Mouse (Mus musculus): Measurements from ENCODE around the gene Pik3c2b.
A peak's percentile ranks its signal among the peaks of the same experiment; 100 is the strongest.

Gene Pik3c2b

DNA sequence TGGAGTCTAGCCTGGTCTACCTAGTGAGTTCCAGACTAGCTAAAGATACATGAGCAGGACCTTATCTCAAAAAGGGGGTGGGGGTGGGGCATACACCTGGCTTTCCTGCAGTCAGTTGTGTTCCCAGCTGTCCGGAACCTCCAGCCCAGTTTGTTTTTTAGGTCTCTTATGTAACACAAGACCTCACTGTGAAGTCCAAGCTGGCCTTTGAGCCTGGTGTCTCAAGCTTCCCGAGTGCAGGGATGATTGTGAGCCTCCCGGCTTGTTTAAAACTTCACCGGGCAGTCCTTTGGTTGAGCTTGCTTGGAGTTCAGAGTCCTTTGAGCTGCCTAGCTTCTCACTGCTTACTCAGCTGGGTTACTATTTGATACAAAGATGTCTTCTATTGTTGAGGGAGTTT is 88.6 kb downstream of the Pik3c2b start:
- no peak for DNase-seq (ENCODE audit: low spot score in 2 of 2)

DNA sequence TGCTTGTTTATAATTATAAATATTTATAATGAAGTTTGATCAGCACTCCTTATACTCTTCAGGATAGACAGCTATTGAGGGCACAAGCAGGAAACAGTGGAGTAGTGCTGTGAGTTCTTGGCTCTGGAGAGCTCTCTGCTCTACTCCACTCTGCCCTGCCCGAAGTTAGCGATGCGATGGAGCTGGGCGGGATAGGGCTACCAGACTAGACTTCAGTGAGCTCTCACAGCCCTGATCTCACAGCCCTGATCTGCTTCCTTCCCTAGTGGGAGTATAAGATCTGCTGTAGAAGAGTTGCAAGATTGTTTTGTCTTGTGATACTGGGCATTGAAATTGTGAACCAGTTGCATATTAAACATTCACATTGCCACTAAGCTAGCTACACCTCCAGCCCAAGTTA is 89.4 kb downstream of the Pik3c2b start:
- DNase-seq (ENCODE audit: low spot score in 2 of 2), result no peak

DNA sequence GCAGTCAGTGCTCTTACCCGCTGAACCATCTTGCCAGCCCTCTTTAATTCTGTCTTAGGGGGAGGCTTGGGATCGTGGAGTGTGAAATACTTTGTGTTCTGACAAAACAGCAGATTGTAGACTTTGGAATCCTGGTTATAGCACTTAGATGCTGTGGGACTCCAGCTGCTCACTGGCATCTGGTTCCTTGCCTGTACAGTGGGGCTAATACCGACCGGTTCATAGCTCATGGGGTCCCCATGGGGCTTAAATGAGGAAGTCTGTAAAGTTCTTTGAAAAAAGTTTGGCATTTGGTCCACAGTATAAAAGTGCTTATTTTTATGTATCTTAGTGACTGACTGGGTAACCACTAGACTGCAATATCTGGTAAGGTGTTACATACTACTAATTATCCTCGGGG is 90.3 kb downstream of the Pik3c2b start:
- DNase-seq (ENCODE audit: low spot score in 2 of 2), result no peak

DNA sequence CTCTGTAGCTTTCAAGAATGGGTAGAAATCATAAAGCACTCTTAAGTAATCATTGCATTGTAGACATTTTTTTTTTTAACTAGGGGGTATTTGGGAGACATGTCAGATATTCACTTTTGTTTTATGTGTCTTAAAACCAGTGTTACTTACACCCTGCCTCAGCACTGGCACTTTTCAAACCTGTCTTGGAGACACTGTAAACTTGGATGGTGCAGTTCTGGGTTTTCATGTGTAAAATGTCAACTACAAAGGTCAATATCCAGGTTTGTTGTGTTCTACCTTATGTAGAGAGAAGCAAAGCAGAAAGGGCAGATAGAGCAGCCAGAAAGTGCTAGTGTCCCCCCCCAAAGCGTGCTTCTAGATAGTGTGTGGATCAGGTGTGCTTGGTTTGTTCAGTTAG is 92.9 kb downstream of the Pik3c2b start:
- DNase-seq (ENCODE audit: low spot score in 2 of 2), result no peak

DNA sequence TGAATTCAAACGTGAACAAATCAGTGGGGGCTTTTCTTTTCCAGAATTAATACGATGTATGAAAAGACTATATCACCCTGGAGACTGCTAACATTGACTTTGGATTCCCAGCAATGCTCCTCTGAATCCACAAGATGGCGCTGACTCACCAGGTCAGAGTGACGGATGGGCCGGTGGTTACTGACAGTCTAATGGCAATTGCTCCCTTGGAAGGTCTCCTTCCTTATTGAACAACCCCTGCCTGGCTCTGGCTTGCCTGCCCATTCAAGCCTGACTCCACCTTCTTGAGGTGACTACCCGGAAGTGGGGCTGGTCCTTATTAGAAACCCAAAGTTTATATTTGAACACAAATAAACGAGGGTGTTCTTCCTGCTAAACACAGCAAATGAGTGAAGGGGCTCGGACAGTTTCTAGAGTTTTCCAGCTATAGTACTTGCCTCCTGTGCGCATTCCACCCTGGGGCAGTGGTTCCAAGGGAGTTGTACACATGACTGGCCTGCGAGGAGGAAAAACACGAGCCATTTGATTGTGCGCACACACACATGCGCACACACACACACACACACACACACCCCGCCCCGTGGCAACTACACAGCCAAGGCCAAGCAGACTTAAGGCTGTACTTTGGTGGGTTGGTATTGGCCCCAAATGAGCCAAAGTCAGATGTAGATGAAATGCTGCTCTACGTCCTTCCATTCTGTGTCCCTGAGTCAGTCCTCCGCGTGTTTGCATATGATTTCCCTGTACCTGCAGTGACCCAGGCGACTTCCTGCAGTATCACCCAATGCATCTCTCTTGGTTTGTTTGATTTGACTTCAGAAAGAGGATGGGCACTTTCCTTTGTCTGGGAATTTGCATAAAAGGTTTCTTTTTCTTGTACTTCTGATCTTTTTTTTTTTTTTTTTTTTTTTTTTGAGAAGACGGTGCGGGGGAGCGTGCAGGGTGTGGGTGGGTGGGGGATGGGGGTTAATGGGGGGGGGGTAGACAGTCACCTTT is 100.8 kb downstream of the Pik3c2b start:
- peak in 1 of 2 experiments; percentile 60 for DNase-seq (ENCODE audit: low spot score in 2 of 2)

DNA sequence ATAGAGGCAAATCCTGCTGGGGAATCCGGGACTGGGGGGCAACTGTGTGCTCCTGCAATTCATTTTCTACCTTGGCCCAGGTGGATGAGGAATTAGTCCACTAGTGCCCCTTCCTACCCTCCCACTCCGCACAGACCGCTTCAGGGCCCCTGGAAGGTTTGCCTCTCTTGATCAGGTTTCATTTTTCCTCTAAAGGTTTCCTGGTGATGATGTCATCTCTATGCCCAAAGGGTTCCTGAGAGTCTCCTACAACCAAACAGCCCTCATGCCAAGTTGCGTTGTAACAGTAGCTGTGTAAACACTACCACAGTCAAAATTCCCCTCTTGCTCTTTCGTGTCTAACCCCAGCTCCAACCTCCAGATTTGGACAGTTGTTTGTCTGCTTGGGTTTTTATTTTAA is 101.9 kb downstream of the Pik3c2b start:
- DNase-seq (ENCODE audit: low spot score in 2 of 2), result no peak

DNA sequence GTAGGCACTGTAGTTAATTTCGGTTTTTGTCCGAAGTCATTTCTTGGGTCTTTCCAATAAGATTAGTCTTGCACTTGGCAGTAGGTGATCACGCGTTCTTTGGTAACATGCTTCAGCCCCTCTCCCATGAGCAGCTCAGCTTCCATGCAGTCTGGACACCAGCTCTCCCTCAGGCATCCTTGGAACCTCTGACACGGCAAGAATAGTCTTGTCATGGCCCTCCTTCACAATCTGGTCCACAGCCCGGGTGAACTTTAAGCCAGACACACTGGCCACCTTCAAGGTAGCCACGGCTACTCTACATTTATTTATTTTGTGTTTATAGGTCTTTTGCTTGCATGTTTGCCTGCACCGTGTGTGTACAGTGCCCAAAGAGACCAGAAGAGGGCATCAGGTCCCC is 102.7 kb downstream of the Pik3c2b start:
- no peak for DNase-seq (ENCODE audit: low spot score in 2 of 2)

DNA sequence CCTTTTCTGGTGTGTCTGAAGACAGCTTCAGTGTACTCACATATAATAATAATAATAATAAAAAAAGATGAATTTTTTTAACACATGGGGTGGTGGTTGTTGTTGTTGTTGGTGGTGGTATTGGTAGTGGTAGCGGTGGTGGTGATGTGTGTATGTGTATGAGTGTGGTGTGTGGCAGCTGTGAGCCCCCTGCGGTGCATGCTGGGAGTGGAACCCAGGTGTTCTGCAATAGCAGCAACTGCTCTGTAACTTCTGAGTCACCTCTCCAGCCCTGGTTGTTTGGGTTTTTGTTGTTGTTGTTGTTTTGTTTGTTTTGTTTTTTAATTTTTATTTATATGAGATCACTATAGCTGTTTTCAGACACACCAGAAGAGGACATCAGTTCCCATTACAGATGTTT is 105.1 kb downstream of the Pik3c2b start:
- no peak for DNase-seq (ENCODE audit: low spot score in 2 of 2)

DNA sequence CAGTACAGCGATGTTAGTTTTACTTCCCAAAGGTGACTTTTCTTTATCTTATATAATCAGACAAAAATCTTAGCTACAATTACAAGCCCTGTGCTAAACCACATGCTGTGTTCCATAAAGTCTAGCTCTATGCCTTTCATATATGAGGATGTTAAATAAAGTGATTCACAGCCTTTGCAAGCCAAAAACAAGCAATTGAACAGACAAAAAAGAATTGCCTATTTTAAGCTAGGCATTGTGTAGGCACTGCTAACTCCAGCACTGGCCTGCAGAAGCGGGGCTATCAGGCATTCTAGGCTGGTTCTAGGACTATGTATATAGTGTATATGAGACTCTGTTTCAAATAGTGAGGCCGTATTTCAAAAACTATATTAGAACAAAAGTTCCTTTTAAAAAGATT is 106.7 kb downstream of the Pik3c2b start:
- no peak for DNase-seq (ENCODE audit: low spot score in 2 of 2)

DNA sequence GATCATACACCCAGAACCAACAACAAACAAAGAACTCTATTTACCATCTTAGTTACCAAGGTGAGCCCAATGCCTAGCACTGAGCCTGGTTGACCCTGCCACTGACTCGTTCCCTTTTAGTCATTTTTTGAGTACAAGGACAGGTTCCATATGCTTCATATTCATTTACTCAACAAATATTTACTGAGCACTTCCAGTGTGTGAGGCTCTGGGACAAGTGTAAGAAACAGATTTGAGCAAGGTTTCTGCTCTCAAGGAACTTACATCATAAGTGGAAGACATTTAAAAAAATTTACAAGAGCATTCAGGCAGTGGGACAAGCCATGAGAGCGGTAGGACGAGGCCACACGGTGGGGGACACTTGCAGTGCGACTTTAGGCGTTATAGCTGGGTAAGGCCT is 109.8 kb downstream of the Pik3c2b start:
- DNase-seq (ENCODE audit: low spot score in 2 of 2), result no peak

Data from thymus, postnatal 10 days (tissue).